Mouse (Mus musculus): ENCODE measurements at regions not wholly inside any gene's neighbourhood (a gene's known extent, or its start where the extent isn't known, plus 50 kb on each side); places are given as distances from the start of the nearest gene placed in this dataset.

DNA sequence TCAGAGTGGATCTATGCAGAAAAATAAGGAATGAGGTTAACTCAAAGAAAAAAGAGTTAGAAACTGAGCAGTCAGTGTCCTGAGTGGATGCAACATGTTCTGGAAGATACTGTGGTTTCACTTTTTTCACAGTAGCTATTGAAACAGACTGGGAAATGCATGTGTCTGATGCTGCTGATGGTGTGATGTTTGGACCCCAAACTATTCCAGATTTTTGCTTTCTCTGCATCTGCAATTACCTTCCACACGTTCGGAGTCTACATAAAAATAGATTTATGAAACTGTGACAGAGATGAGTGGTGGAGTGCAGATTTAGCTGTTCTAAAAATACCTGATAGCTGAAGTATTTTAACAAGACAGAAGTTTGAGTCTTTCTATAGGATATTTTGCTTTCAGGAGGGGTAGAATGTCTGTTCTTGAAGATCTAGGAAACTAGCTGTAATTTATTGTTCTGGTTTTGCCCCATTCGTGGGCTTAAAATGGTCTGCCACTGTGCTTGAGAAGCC is 545.3 kb downstream of the Stim2 start:
- no peak for DNase-seq

DNA sequence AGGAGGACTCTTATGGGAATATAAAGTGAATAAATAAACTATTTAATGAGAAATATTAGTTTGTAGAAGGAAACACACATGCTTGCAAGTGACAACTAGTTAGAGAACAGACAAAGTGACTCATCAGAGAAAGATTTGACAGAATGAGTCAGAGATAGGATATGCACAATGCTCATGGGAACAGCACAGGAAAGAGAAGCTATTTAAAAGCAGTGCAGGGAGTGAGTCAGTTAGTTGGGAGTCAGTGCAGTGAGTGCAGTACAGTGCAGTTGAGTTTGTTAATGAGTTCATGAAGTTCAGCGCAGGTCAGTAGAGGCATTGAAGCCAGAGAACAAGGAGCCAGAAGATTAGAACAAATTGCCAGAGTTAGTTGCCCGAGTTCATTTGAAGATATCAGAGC is 580.2 kb downstream of the Stim2 start:
- DNase-seq = no peak

DNA sequence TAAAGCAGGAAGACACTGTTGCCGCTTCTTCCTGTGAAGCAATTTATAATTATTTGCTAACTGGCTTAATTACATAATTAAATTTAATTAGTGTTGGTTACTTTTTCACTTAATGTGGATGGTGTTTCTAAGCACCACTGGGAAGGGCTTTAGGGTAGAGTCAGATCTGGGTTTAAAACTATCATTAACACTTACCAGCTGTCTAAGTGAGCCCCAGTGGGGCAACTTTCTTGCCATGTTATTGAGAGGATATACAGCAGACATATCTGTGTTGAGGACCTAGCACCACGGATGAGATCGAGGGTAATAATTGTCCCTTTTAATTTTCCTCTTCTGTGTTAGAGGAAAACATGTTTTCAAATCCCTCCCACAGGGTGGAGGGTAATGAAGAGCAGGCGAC is 581.2 kb downstream of the Stim2 start:
- no peak for DNase-seq

DNA sequence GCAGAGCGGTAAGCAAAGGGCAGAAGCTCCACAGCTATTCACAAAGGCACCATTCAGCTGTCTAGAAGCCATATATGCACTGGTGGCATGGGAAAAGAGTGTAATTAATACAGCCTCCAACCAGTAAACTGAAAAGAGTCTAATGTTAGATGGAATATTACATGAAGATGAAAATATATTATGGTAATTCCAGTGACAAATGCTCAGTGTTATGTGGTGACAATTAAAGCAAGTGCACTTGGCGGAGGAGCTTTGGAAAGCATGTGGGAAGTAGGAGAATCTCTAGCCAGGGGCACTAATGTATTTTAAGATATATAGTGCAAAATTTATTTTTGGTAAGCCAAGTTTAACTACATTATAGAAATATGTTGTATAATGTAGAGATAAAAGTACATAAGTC is 583.9 kb downstream of the Stim2 start:
- DNase-seq = no peak

DNA sequence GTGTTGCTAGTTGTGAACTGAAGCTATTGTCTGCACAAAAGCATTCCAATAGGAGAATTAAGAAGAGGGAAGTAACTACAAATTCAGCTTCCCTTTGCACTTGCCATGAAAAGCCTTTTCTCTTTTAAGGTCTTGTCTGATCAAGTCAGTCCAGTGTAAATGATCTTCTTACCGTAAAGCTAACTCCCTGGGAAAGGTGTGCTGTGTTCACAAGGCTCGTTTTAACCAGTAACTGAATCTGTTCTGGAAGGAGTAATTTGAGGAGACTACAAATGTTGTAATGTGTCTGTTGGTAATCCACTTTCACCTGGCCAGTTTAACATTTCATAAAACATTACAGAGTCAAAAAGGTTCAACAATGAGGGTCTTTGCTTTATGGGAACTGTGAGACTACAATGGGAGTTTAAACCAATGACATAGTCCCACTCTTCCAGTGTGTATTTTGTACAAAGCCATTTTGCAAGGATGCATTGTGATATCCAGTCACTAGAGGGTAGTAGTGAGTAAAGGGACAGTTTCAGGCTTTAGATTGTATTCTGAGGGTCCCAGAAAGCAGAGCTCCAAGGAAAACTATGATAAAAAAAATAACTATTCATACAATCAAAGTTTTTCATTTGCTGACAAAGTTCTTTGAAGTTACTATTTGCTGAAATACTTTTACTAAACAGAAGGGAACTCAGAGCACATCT is 590.2 kb downstream of the Stim2 start:
- no peak for DNase-seq

DNA sequence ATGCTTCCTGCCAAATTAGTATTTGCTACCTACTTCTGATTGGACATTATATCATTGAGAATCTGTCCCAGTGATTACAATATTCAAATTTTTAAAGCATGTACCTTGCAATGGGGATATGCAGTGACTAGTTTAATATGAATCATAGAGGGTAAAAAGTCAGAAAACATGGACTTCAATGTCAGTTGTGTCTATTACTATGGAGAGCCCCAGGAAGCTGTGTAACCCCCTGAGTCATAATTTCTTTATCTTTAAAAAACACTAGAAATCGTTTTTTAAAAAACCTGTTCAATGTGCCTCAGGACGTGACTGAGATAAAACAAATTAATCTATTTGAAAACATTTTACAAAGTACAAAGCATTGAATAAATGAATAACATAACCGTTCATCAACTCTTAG is 612.7 kb downstream of the Stim2 start:
- no peak for DNase-seq

DNA sequence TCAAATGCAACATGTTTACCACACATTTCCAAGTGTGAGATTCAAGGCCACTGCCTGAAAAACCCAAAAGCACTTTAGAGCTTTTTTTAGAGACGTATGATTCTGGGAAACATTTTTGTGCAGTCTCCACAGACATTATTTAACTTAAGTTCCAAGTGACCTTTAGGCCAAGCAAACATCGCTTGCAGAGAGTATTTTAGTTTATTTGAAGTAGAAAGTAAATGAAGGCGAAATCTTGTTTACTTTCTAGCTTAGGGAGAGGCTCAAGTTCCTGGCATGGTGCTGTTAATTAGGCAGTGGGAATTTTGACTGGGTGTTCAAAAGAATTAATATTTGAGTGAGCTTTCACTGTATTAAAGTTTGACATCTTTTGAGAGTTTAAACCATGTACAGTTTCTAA is 624.4 kb downstream of the Stim2 start:
- DNase-seq = no peak

DNA sequence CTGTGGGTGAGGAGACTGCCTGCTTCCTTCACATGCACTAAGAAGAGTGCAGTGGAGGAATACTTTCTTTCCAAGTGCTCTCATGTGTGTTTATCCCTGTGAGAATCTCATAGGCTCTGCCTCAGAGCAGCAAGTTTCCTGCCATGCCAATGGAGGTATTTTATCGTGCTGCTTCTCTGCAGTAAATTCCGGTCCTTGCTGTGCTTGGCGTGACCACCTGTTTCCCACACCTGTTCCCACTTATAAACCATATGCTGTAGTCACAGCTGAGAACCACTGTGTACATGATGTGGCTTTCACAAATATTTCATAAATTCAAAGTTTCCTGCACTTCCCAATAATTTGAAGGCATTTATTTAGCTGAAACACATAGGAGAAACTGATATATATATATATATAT is 634.0 kb downstream of the Stim2 start:
- DNase-seq = peak; percentile 5
